Mouse (Mus musculus): Measurements from ENCODE around the gene Spindoc. TPM values are rescaled to one million over a fixed set of nuclear protein-coding genes. Genes with fewer than 3 reads are reported as not detected.
A peak's percentile ranks its signal among the peaks of the same experiment; 100 is the strongest.

The Spindoc gene
- polyA plus RNA-seq, 1 experiment from 2014 or later: 26.4 TPM

DNA sequence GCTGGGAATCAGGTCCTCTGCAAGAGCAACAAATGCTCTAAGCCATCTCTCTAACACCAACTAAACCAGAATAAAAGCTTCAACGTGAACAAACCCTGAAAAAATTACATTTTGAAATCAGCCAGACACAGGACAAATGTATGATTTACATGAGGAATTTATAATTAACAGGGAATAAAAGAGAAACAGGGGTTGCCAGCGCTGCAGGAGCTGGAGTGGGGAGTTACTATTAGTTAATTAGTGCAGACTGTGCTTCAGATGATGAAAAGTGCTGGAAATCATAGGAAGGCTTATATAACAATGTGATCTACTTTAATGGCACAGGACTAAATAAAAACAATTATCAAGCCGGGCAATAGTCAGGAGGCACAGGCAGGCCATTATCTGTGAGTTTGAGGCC is 61.4 kb downstream of the Spindoc start:
- Histone ChIP-seq H3K9me3 (replicated peaks) (no peaks in the 10 kb centered on the region), H3K27me3 (replicated peaks) (no peaks in the 10 kb centered on the region), H3K4me2 (no peak overlapping the region), H3K27ac (ENCODE audit: poor library complexity, severe bottlenecking) (no peak overlapping the region), H3K36me3 (no peaks in the 10 kb centered on the region), H3K4me3 (no peak overlapping the region), H3K4me1 (replicated peaks) (no peaks in the 10 kb centered on the region; the same call in 1 of the 2 replicates), H3K9ac (no peak overlapping the region)
- ATAC-seq (ENCODE audit: insufficient number of reproducible peaks, low FRiP score): no peak
- 86% methylated on average over 3 of the region's 3 CpGs for WGBS

DNA sequence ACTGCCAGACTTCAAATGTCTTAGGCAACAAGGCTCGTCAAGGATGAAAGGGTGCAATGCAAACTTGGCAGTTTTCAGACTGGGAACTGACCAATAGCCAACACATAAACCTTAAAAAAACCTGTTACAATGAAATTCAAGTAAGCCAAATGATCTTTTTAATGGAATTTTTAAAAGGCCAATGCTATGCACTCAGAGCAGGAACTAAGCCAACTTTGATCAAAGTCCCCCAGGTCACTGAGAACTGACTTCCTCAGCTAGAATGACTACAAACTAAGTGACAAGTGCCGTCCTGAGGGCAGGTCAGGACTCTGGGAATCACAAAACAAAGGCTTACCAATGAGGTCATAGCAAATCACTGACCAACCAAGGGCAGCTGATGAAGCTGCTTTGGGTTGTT is 62.6 kb downstream of the Spindoc start:
- 60% methylated on average over 2 of the region's 2 CpGs for WGBS
- no peak overlapping the region for H3K9ac ChIP-seq

DNA sequence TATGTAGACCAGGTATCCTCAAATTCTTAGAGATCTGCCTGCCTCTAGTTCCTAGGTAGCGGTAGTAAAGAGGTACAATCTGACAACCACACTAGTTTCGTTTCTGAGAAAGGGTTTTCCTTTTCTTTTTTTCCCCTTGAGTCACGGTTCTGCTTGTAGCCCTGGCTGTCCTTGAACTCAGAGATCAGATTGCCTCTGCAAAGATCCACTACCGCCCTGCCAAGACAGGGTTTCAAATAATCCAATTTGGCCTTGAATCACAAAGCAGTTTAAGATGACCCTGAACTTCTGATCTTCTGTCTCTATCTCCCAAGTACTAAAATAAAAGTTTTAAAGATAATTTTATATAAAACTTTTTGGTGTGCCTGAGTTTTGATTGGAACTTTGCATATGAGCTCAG is 65.1 kb downstream of the Spindoc start:
- no peak overlapping the region for H3K4me2 ChIP-seq
- H3K27me3 ChIP-seq (replicated peaks): no peaks in the 10 kb centered on the region
- no peak overlapping the region for H3K4me3 ChIP-seq
- peaks cover 29% of the 10 kb centered on the region for H3K4me1 ChIP-seq (replicated peaks)
- H3K9ac ChIP-seq: no peak overlapping the region
- no peak overlapping the region for H3K27ac ChIP-seq (ENCODE audit: poor library complexity, severe bottlenecking)
- WGBS: 85% methylated on average over 4 of the region's 4 CpGs
- no peaks in the 10 kb centered on the region for H3K9me3 ChIP-seq (replicated peaks)
- ATAC-seq (ENCODE audit: insufficient number of reproducible peaks, low FRiP score): no peak
- H3K36me3 ChIP-seq: no peaks in the 10 kb centered on the region

More for the DNA sequence above, 62.6 kb downstream of the Spindoc start:
- Histone ChIP-seq H3K4me1 (replicated peaks) (peaks cover 7% of the 10 kb centered on the region), H3K27me3 (replicated peaks) (no peaks in the 10 kb centered on the region), H3K36me3 (no peaks in the 10 kb centered on the region), H3K4me3 (no peak overlapping the region), H3K27ac (ENCODE audit: poor library complexity, severe bottlenecking) (no peak overlapping the region), H3K9me3 (replicated peaks) (no peaks in the 10 kb centered on the region), H3K4me2 (no peak overlapping the region)
- ATAC-seq (ENCODE audit: insufficient number of reproducible peaks, low FRiP score): no peak

DNA sequence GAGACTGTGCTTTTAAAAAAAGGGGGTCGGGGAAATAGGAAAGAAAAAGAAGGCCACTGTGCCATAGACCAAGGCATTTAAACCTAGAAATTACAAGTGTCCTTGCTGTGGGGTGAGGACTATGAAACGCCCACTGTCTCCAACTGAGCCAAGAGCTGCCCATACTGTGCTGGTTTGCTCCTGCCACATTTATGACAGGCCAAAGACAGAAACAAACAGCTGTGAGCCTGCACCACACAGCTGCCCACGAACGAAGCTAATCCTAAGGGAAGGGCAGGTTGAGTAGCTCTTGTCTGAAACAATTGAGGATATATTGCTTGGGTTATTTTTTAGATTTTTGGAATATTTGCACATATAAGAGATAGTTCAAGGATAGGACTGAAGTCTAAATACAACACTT is 66.0 kb downstream of the Spindoc start:
- no peak overlapping the region for H3K4me2 ChIP-seq
- no peaks in the 10 kb centered on the region for H3K27me3 ChIP-seq (replicated peaks)
- no peaks in the 10 kb centered on the region for H3K9me3 ChIP-seq (replicated peaks)
- peaks cover 32% of the 10 kb centered on the region for H3K4me1 ChIP-seq (replicated peaks)
- H3K27ac ChIP-seq (ENCODE audit: poor library complexity, severe bottlenecking): no peak overlapping the region
- 85% methylated on average over 4 of the region's 4 CpGs for WGBS
- ATAC-seq (ENCODE audit: insufficient number of reproducible peaks, low FRiP score): no peak
- no peak overlapping the region for H3K9ac ChIP-seq
- H3K4me3 ChIP-seq: no peak overlapping the region
- no peaks in the 10 kb centered on the region for H3K36me3 ChIP-seq

DNA sequence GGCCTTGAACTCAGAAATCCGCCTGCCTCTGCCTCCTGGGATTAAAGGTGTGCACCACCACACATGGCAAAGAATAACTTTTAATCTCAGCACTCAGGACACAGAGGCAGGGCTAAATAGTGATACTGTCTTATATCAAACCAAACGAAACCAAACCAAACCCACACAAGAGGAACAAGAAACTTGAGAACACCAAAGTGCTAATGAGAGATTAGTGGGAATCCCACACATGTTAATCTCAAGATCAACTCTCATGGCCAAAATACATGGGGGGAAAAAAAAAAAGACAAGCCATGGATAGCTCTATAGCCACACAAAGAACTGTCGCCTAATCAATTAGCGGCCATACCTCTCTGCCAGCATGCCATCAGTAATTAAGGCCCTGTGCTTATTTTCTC is 67.2 kb downstream of the Spindoc start:
- Histone ChIP-seq H3K4me3 (no peak overlapping the region), H3K27me3 (replicated peaks) (no peaks in the 10 kb centered on the region), H3K9ac (no peak overlapping the region), H3K9me3 (replicated peaks) (no peaks in the 10 kb centered on the region), H3K27ac (ENCODE audit: poor library complexity, severe bottlenecking) (no peak overlapping the region), H3K4me2 (no peak overlapping the region), H3K36me3 (no peaks in the 10 kb centered on the region), H3K4me1 (replicated peaks) (peaks cover 43% of the 10 kb centered on the region)
- 86% methylated on average over 4 of the region's 4 CpGs for WGBS
- no peak for ATAC-seq (ENCODE audit: insufficient number of reproducible peaks, low FRiP score)

DNA sequence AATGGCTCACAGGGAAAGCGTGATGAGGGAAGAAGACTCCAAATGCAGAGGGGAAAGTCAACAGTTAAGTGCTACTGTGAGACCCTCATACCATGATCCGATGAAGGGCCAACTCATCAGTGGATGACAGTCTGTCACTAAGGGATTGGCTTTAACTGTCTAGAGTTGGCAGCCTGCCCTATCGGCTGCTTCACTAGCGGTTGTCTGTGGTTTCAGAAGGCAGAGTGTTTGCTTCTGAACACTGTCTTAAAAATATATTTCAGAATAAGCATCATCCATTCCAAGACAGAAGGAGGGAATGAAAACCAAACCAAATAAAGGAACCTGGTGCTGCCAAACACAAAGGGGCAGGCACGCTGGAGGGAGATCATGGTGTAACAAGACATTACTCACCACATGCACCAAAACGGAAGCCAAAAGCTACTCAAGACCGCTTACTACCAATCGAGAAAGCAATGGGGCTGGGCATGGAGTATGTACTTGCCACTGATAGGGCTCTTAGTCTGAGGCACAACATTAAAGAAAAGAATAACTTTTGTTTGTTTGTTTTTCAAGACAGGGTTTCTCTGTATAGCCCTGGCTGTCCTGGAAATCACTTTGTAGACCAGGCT is 67.7 kb downstream of the Spindoc start:
- no peaks in the 10 kb centered on the region for H3K27me3 ChIP-seq (replicated peaks)
- peaks cover 48% of the 10 kb centered on the region for H3K4me1 ChIP-seq (replicated peaks)
- H3K9me3 ChIP-seq (replicated peaks): no peaks in the 10 kb centered on the region
- WGBS: 69% methylated on average over 8 of the region's 8 CpGs
- no peak overlapping the region for H3K27ac ChIP-seq (ENCODE audit: poor library complexity, severe bottlenecking)
- ATAC-seq (ENCODE audit: insufficient number of reproducible peaks, low FRiP score): no peak
- no peak overlapping the region for H3K4me3 ChIP-seq
- H3K4me2 ChIP-seq: no peak overlapping the region
- H3K36me3 ChIP-seq: no peaks in the 10 kb centered on the region
- no peak overlapping the region for H3K9ac ChIP-seq

DNA sequence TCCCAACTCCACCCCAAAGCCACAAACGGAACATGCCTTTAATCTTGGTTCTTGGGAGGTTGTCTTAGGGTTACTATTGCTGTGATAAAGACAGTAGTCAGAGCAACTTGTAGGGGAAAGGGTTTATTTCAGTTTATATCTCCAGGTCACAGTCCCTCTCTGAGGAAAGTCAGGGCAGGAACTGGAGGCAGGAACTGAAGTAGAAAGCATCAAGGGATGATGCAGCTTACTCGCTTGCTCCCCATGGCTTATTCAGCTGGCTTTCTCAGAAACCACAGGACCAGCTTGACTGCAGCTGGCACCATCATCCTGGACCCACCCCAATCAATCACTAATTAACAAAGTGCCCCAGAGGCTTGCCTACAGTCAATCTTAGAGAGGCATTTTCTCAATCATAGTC is 69.1 kb downstream of the Spindoc start:
- Histone ChIP-seq H3K4me1 (replicated peaks) (peaks cover 62% of the 10 kb centered on the region), H3K9ac (no peak overlapping the region)

DNA sequence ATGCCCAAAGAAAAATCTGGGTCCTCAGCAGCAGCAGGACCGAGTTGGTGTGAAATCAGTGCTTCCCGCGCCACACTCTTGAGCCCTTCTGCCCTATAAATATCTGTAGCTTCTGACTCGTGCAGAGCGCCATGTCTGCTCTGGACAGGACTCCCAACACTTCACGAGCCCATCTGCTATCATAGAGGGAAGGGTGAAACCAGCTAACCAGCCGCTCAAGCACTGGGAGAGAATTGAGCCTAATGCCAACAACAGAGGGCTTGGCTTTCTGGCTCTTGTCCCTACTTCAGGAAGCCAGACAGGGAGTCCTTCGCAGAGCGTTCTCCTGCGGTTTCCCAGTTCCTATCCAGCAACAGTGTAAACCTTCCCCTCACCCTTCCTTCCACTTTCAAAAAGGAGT is 71.5 kb downstream of the Spindoc start:
- Histone ChIP-seq H3K27ac (ENCODE audit: poor library complexity, severe bottlenecking) (peak overlapping the region; percentile 86), H3K27me3 (replicated peaks) (no peaks in the 10 kb centered on the region), H3K4me2 (peak overlapping the region; percentile 51), H3K4me1 (replicated peaks) (peaks cover 85% of the 10 kb centered on the region), H3K36me3 (no peaks in the 10 kb centered on the region), H3K9ac (peak overlapping the region; percentile 40), H3K4me3 (no peak overlapping the region), H3K9me3 (replicated peaks) (no peaks in the 10 kb centered on the region)
- ATAC-seq (ENCODE audit: insufficient number of reproducible peaks, low FRiP score): no peak
- 17% methylated on average over 10 of the region's 10 CpGs for WGBS

More for the DNA sequence above, 69.1 kb downstream of the Spindoc start:
- Histone ChIP-seq H3K27ac (ENCODE audit: poor library complexity, severe bottlenecking) (no peak overlapping the region), H3K27me3 (replicated peaks) (no peaks in the 10 kb centered on the region), H3K4me2 (no peak overlapping the region), H3K9me3 (replicated peaks) (no peaks in the 10 kb centered on the region), H3K36me3 (no peaks in the 10 kb centered on the region), H3K4me3 (no peak overlapping the region)
- ATAC-seq (ENCODE audit: insufficient number of reproducible peaks, low FRiP score): no peak
- WGBS: 76% methylated on average over 2 of the region's 2 CpGs

DNA sequence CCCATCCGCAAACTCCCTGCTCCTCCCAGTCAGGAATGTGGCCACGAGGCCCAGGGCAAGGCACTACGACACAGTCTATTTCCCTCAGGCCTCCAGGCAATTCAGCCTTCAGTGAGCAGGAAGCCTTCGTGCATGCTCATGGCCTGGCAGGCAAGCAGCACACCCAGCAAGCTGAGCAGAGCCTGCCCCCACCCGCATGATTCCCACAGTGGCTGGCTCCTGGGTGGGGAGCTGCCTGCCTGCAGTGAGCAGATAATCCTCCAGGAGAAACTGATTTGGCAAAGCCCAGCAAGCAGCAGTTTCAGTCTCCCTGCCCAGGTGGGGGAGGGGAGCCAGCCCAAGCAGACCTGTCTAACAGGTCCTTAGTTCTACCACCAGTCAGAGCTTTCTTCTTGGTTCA is 72.1 kb downstream of the Spindoc start:
- Histone ChIP-seq H3K9me3 (replicated peaks) (no peaks in the 10 kb centered on the region), H3K27me3 (replicated peaks) (no peaks in the 10 kb centered on the region), H3K27ac (ENCODE audit: poor library complexity, severe bottlenecking) (peak overlapping the region; percentile 86), H3K4me2 (peak overlapping the region; percentile 51), H3K4me3 (no peak overlapping the region), H3K9ac (0 out of 2 replicates have a peak overlapping the region, but pooled peaks have one; percentile 28), H3K36me3 (no peaks in the 10 kb centered on the region), H3K4me1 (replicated peaks) (peaks cover 89% of the 10 kb centered on the region)
- ATAC-seq (ENCODE audit: insufficient number of reproducible peaks, low FRiP score): peak; percentile 65
- WGBS: 7% methylated on average over 5 of the region's 5 CpGs

DNA sequence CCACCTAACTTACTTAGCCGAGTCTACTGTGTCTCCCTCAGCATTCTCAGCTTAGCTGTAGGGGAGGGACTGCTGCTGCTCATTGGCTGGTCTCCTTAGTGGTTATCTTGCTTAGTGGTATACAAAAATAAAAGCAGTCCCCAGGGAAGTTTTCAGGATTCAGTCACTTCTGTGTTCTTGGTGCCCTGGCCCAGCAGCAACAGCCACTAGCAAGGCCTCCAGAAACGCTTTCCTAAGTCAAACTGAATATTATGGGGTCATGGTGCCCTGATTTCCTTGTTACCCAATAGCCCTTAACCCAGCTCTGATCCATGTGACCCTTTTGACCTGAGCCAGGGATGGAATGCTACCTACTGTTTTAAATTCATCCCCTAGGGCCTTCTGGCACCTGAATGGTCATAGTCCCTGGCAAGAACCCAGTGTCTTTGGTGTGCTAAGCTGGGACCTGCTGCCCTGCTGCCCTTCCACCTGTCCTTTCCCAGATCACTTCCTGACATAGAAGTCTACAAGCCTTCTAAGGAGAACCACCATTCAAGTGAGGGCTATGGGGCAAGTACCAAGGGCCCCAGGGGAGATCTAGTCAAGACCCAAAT is 73.0 kb downstream of the Spindoc start:
- Histone ChIP-seq H3K36me3 (no peaks in the 10 kb centered on the region), H3K4me3 (no peak overlapping the region), H3K4me1 (replicated peaks) (peaks cover 88% of the 10 kb centered on the region), H3K27me3 (replicated peaks) (no peaks in the 10 kb centered on the region), H3K9ac (0 out of 2 replicates have a peak overlapping the region, but pooled peaks have one; percentile 13), H3K9me3 (replicated peaks) (no peaks in the 10 kb centered on the region), H3K27ac (ENCODE audit: poor library complexity, severe bottlenecking) (peak overlapping the region; percentile 86), H3K4me2 (0 out of 2 replicates have a peak overlapping the region, but pooled peaks have one; percentile 20)
- no peak for ATAC-seq (ENCODE audit: insufficient number of reproducible peaks, low FRiP score)
- 47% methylated on average over 2 of the region's 2 CpGs for WGBS

DNA sequence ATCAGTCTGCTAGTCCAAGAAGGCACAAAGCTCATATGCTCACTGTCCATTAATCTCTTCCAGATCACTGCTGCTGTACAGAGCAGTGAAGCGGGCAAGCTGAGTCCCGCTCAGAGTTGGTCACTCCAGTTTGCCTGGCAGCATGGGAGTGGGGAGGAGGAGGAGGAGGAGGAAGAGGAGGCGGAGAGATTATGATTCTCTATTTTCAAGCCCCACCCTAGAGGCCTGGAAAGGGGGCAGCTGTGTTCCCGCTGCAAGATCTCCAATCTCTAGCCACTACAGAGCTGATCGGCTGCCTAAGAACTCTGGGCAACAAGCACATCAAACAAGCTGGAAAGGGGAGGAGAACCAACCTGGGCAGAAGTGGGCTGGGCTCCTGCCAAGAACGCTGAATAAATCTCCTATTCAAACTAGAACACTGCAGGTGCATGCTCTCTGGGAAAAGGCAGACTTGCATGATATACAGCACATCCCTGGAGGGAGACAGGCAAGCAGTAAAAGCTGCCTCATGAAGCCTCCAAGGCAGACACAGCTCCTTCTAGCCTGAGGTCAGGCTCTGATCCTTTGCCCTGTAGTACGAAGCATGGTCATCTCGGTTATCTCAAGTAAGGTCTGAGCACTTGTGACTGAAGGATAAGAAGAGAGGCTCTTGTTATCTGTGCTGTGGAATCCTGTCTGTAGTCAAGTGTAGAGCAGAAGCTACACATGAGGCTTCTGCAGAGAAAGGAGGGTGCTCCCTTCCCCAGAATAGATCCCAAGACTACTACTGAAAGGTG is 74.6 kb downstream of the Spindoc start:
- Histone ChIP-seq H3K27ac (ENCODE audit: poor library complexity, severe bottlenecking) (0 out of 2 replicates have a peak overlapping the region, but pooled peaks have one; percentile 3), H3K9me3 (replicated peaks) (no peaks in the 10 kb centered on the region), H3K4me3 (no peak overlapping the region), H3K36me3 (no peaks in the 10 kb centered on the region), H3K9ac (no peak overlapping the region), H3K27me3 (replicated peaks) (no peaks in the 10 kb centered on the region), H3K4me1 (replicated peaks) (peaks cover 84% of the 10 kb centered on the region), H3K4me2 (peak overlapping the region; percentile 5)
- 38% methylated on average over 8 of the region's 8 CpGs for WGBS
- ATAC-seq (ENCODE audit: insufficient number of reproducible peaks, low FRiP score): no peak; the same call in 1 of the 2 replicates
